Mouse (Mus musculus): ENCODE measurements around the gene St6gal1. TPM values are rescaled to one million over a fixed set of nuclear protein-coding genes. Genes with fewer than 3 reads are reported as not detected.
"Not testable (repeated sequence)": the region's sequence is repeated elsewhere in the genome, so short reads cannot be mapped to it uniquely, and the experiment has no call there.

St6gal1 gene
- 16.7 and 21.1 TPM in 2 replicates for polyA plus RNA-seq (2015; fragmentation: Nextera tagmentation; extraction: Ambion mirVana)

DNA sequence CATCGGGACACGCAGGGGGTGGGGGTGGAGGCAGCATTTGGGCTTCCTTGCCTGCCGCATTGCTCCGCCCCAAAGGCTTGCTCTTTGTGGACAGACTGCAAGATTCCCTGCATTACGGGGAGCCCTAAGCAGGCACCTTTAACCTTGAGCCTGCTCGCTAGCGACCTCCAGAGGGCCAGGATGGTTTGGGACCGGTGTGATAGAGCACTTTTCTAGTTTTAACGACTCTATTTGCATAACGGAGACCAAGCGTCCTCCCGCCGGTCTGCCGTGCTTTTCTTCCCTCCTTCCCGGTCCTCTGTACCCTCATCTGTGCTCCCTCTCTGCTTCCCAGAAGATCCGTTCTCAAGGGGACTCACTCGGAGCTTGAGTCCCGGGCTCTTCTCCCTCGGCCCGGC is at the start of gene St6gal1:
Gene St6gal1, plus strand, starts transcription at position 70 of the 398 bp plus-strand sequence.
- Histone ChIP-seq H3K4me3 (ENCODE audit: low read depth, low read length) (peak within 1 kb of the TSS; percentile 62), H3K27me3 (ENCODE audit: control insufficient read depth, insufficient read depth, low read depth, low read length) (peaks cover 44% of the 10 kb centered on the region), H3K4me2 (ENCODE audit: low read depth, low read length) (peak within 1 kb of the TSS; percentile 68), H3K4me1 (ENCODE audit: control insufficient read depth, low read depth, low read length) (no peaks in the 10 kb centered on the region; the same call in 1 of the 2 replicates), H3K36me3 (ENCODE audit: control insufficient read depth, insufficient read depth) (no peaks in the 10 kb centered on the region), H3K9ac (ENCODE audit: low read depth, low read length) (peak within 1 kb of the TSS; percentile 58), H3K9me3 (replicated peaks; ENCODE audit: control insufficient read depth, low read length) (no peaks in the 10 kb centered on the region), H3K27ac (ENCODE audit: low read length) (peak within 1 kb of the TSS; percentile 24; the same call in 1 of the 2 replicates)
- 0% methylated on average over 20 of the region's 20 CpGs for WGBS (ENCODE audit: insufficient replicate concordance)
- peak; percentile 74; the same call in 1 of the 2 replicates for ATAC-seq (ENCODE audit: low read depth)

DNA sequence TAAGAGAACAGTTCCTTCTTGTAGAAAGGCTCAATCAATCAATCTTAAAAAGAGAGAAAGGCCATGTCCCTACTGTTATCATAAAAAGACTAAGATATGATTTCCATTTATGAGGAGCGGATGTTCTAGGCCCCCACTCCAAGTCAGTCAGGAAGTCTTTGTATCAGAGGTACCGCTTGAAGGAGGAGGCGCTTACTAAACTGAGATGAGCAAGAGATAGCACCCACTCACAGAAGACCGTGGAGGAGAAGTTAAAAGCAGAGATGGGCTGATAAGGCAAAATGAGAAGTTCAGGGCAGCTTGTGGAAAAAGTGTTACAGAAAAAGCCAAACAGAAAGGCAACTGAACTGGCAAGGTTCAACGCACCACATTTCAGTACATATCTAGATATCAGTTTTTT is 49.7 kb upstream of the St6gal1 start:
- no peaks in the 10 kb centered on the region for H3K36me3 ChIP-seq (ENCODE audit: control insufficient read depth, insufficient read depth)
- ATAC-seq (ENCODE audit: low read depth), result no peak
- no peak overlapping the region for H3K27ac ChIP-seq (ENCODE audit: low read length)
- no peak overlapping the region for H3K9ac ChIP-seq (ENCODE audit: low read depth, low read length)
- H3K4me1 ChIP-seq (ENCODE audit: control insufficient read depth, low read depth, low read length), result no peaks in the 10 kb centered on the region
- H3K9me3 ChIP-seq (replicated peaks; ENCODE audit: control insufficient read depth, low read length), result no peaks in the 10 kb centered on the region
- no peak overlapping the region for H3K4me2 ChIP-seq (ENCODE audit: low read depth, low read length)
- H3K4me3 ChIP-seq (ENCODE audit: low read depth, low read length), result no peak overlapping the region
- 14% methylated on average over 5 of the region's 5 CpGs for WGBS (ENCODE audit: insufficient replicate concordance)
- no peaks in the 10 kb centered on the region for H3K27me3 ChIP-seq (ENCODE audit: control insufficient read depth, insufficient read depth, low read depth, low read length)

DNA sequence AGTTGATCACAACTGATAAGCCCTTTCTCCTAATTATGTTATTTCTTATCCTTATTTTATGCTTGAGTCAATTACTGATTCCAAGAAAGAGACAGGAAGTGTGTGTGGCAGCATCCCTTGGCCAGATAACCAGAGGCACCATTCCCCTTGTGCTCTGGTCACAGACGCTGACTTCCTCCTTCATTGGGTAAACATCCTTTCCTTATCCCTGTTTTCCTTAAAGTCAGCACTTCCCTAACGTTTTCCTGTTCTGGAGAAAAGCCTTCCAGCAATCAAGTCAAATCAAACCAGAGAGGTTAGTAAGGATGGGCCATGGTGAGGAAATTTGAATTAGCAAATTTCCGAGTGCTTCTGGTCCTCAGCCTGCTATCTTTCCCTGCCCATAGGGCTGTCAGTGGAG is 48.6 kb upstream of the St6gal1 start:
- Histone ChIP-seq H3K4me1 (ENCODE audit: control insufficient read depth, low read depth, low read length) (no peaks in the 10 kb centered on the region), H3K9ac (ENCODE audit: low read depth, low read length) (no peak overlapping the region), H3K4me3 (ENCODE audit: low read depth, low read length) (no peak overlapping the region), H3K4me2 (ENCODE audit: low read depth, low read length) (no peak overlapping the region), H3K27ac (ENCODE audit: low read length) (no peak overlapping the region), H3K36me3 (ENCODE audit: control insufficient read depth, insufficient read depth) (no peaks in the 10 kb centered on the region), H3K9me3 (replicated peaks; ENCODE audit: control insufficient read depth, low read length) (no peaks in the 10 kb centered on the region), H3K27me3 (ENCODE audit: control insufficient read depth, insufficient read depth, low read depth, low read length) (no peaks in the 10 kb centered on the region)
- 0 out of 2 replicates have a peak, but pooled peaks have one; percentile 27 for ATAC-seq (ENCODE audit: low read depth)
- 13% methylated on average over 3 of the region's 3 CpGs for WGBS (ENCODE audit: insufficient replicate concordance)

DNA sequence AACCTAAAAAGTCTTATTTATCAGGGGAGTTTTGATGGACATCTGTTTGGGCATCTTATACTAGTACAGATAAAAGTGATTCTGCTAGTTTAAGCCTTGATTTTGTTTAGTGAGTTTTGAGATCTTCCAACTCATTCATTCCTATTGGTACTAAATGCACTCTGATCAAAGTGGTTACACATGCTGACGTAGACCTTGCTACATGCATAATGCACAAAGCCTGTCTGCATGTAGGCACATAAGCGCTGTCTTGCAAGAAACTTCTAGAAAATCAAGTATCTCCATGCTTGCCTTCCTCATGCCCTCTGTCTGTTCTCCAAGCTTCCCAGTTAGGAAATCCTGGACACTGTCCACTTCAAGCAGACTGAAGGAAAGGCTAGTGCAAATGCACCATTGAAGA is 46.7 kb upstream of the St6gal1 start:
- no peak overlapping the region for H3K4me3 ChIP-seq (ENCODE audit: low read depth, low read length)
- H3K36me3 ChIP-seq (ENCODE audit: control insufficient read depth, insufficient read depth), result no peaks in the 10 kb centered on the region
- no peak for ATAC-seq (ENCODE audit: low read depth)
- H3K27ac ChIP-seq (ENCODE audit: low read length), result no peak overlapping the region
- H3K27me3 ChIP-seq (ENCODE audit: control insufficient read depth, insufficient read depth, low read depth, low read length), result no peaks in the 10 kb centered on the region
- no peaks in the 10 kb centered on the region for H3K9me3 ChIP-seq (replicated peaks; ENCODE audit: control insufficient read depth, low read length)
- no peak overlapping the region for H3K9ac ChIP-seq (ENCODE audit: low read depth, low read length)
- H3K4me2 ChIP-seq (ENCODE audit: low read depth, low read length), result no peak overlapping the region
- 64% methylated on average over 2 of the region's 2 CpGs for WGBS (ENCODE audit: insufficient replicate concordance)
- H3K4me1 ChIP-seq (ENCODE audit: control insufficient read depth, low read depth, low read length), result no peaks in the 10 kb centered on the region

DNA sequence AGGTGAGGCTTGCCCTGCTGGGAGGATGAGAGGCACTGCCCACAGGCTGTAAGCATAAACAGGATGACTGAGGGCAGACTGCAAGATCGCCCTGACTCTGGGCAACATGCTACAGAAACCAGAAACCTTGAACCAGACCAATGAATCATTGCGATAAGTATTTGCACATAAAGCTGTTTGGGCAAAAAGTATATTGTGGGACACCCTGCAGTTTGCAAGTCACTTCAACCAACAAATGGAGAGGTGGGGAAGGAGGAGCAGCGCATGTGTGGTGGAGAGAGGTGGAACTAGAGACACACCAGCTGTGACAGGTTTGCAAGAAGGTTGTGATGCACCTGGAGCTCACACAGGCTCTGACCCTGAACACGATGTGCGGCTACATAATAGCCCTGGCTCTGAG is 45.7 kb upstream of the St6gal1 start:
- H3K4me3 ChIP-seq (ENCODE audit: low read depth, low read length), result no peak overlapping the region
- H3K27ac ChIP-seq (ENCODE audit: low read length), result no peak overlapping the region
- no peak overlapping the region for H3K4me2 ChIP-seq (ENCODE audit: low read depth, low read length)
- 76% methylated on average over 5 of the region's 5 CpGs for WGBS (ENCODE audit: insufficient replicate concordance)
- ATAC-seq (ENCODE audit: low read depth), result no peak
- H3K4me1 ChIP-seq (ENCODE audit: control insufficient read depth, low read depth, low read length), result no peaks in the 10 kb centered on the region
- no peak overlapping the region for H3K9ac ChIP-seq (ENCODE audit: low read depth, low read length)
- H3K36me3 ChIP-seq (ENCODE audit: control insufficient read depth, insufficient read depth), result no peaks in the 10 kb centered on the region
- H3K9me3 ChIP-seq (replicated peaks; ENCODE audit: control insufficient read depth, low read length), result no peaks in the 10 kb centered on the region
- no peaks in the 10 kb centered on the region for H3K27me3 ChIP-seq (ENCODE audit: control insufficient read depth, insufficient read depth, low read depth, low read length)

DNA sequence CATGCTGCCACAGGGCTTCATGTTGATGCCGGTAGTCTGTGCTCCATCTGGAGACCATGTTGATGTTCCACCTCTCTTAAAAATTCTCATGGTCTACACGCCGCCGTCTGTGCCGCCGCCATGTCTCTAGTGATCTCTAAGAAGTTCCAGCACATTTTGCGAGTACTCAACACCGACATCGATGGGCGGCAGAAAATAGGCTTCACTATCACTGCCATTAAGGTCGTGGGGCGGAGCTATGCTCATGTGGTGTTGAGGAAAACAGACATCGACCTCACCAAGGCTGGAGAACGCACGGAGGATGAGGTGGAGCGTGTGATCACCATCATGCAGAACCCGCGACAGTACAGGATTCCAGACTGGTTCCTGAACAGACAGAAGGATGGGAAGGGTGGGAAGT is 45.1 kb upstream of the St6gal1 start:
- not testable (repeated sequence) for ATAC-seq (ENCODE audit: low read depth); H3K36me3 ChIP-seq (ENCODE audit: control insufficient read depth, insufficient read depth); H3K27me3 ChIP-seq (ENCODE audit: control insufficient read depth, insufficient read depth, low read depth, low read length); H3K9ac ChIP-seq (ENCODE audit: low read depth, low read length); H3K4me1 ChIP-seq (ENCODE audit: control insufficient read depth, low read depth, low read length); H3K4me3 ChIP-seq (ENCODE audit: low read depth, low read length); H3K9me3 ChIP-seq (replicated peaks; ENCODE audit: control insufficient read depth, low read length); H3K4me2 ChIP-seq (ENCODE audit: low read depth, low read length); H3K27ac ChIP-seq (ENCODE audit: low read length)
- 81% methylated on average over 18 of the region's 18 CpGs for WGBS (ENCODE audit: insufficient replicate concordance)

DNA sequence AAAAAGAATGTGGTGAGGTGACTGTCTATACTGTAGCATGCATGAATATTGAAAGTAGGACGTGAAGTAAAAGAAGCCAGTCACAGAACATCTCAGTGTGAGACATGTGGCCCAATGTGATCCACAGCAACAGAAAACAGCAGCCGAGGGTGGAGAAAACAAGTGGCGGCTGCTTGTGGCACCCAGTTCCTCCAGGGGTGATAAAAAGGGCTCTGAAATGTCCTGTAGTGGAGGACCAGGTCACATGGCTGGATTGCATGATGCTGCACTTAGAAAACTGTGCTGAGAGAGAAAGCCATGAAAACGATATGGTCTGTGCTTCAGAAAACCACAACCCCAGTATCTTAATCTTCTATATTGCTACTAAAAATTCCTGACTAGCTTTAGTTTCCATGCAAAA is 43.5 kb upstream of the St6gal1 start:
- WGBS (ENCODE audit: insufficient replicate concordance), result 17% methylated on average over 4 of the region's 4 CpGs
- Histone ChIP-seq H3K4me3 (ENCODE audit: low read depth, low read length) (no peak overlapping the region), H3K36me3 (ENCODE audit: control insufficient read depth, insufficient read depth) (no peaks in the 10 kb centered on the region), H3K9ac (ENCODE audit: low read depth, low read length) (no peak overlapping the region), H3K27me3 (ENCODE audit: control insufficient read depth, insufficient read depth, low read depth, low read length) (no peaks in the 10 kb centered on the region), H3K4me1 (ENCODE audit: control insufficient read depth, low read depth, low read length) (no peaks in the 10 kb centered on the region), H3K4me2 (ENCODE audit: low read depth, low read length) (no peak overlapping the region), H3K9me3 (replicated peaks; ENCODE audit: control insufficient read depth, low read length) (no peaks in the 10 kb centered on the region), H3K27ac (ENCODE audit: low read length) (peak overlapping the region; percentile 15; the same call in 1 of the 2 replicates)
- no peak for ATAC-seq (ENCODE audit: low read depth)

DNA sequence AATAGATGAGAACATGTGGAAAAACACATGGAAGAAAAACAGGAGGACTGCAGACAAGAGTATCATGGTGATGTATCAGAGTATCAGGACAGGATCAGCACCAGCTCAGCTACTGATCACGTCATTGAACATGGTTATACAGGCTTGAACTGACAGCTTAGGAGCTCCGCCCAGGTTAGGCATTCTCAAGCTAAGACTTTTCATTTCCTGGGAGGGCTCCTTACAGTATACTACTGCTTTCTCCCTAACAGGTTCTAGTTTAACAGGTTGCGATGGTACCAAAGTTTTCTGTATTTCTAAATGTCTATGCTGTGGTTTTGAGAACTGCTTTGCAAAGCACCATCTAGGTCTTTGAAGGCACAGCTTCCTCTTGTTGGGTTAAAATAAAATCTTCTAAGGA is 43.1 kb upstream of the St6gal1 start:
- 27% methylated on average over 3 of the region's 3 CpGs for WGBS (ENCODE audit: insufficient replicate concordance)
- Histone ChIP-seq H3K27ac (ENCODE audit: low read length) (peak overlapping the region; percentile 15; the same call in 1 of the 2 replicates), H3K4me1 (ENCODE audit: control insufficient read depth, low read depth, low read length) (no peaks in the 10 kb centered on the region), H3K4me2 (ENCODE audit: low read depth, low read length) (no peak overlapping the region), H3K4me3 (ENCODE audit: low read depth, low read length) (no peak overlapping the region), H3K36me3 (ENCODE audit: control insufficient read depth, insufficient read depth) (no peaks in the 10 kb centered on the region), H3K9me3 (replicated peaks; ENCODE audit: control insufficient read depth, low read length) (no peaks in the 10 kb centered on the region), H3K9ac (ENCODE audit: low read depth, low read length) (no peak overlapping the region), H3K27me3 (ENCODE audit: control insufficient read depth, insufficient read depth, low read depth, low read length) (no peaks in the 10 kb centered on the region)
- no peak for ATAC-seq (ENCODE audit: low read depth)

DNA sequence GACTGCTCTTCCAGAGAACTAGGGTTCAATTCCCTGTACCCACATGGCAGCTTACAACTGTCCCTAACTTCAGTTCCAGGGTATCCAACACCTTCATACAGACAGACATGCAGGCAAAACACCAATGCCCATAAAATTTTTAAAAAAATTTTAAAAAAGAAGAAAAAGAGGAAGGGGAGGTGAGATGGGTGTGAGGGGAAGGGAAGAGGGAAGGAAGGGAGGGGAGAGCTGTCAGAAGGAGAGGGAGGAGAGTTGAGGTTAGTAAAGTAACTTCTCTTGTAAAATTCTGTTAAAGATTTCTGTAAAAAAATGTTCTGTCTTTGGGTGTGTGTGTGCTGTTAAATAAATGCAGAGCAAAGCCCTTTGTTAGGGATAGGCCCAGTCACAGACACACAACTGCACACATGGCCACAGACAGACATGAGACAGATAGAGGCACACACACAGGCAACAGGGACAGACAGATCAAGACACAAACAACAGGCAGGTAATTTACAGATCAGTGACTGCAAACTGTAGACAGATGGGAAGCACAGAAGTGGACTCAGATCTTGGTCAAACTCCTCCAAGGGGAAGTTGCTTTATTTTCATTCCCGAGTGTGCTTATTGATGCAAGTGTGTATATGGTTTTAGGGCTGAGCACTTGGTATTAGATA is 42.5 kb upstream of the St6gal1 start:
- H3K9ac ChIP-seq (ENCODE audit: low read depth, low read length), result no peak overlapping the region
- H3K9me3 ChIP-seq (replicated peaks; ENCODE audit: control insufficient read depth, low read length), result no peaks in the 10 kb centered on the region
- 14% methylated on average over 1 of the region's 1 CpGs for WGBS (ENCODE audit: insufficient replicate concordance)
- H3K27me3 ChIP-seq (ENCODE audit: control insufficient read depth, insufficient read depth, low read depth, low read length), result no peaks in the 10 kb centered on the region
- no peaks in the 10 kb centered on the region for H3K36me3 ChIP-seq (ENCODE audit: control insufficient read depth, insufficient read depth)
- H3K4me3 ChIP-seq (ENCODE audit: low read depth, low read length), result no peak overlapping the region
- no peak for ATAC-seq (ENCODE audit: low read depth)
- no peak overlapping the region for H3K27ac ChIP-seq (ENCODE audit: low read length)
- no peak overlapping the region for H3K4me2 ChIP-seq (ENCODE audit: low read depth, low read length)
- H3K4me1 ChIP-seq (ENCODE audit: control insufficient read depth, low read depth, low read length), result no peaks in the 10 kb centered on the region
